Mouse (Mus musculus) stomach, postnatal 0 days (tissue): ENCODE data around the gene Kidins220. TPM values are rescaled to one million over a fixed set of nuclear protein-coding genes. Genes with fewer than 3 reads are reported as not detected.
A peak's percentile ranks its signal among the peaks of the same experiment; 100 is the strongest.

Source experiments
- ATAC-seq: fragments of 200-750 bp; cut with Nextera tagmentation; 2 replicates; pipeline ENCODE4 v1.8.0; 2017; ENCODE audit not compliant: low FRiP score, low TSS enrichment
- DNase-seq: peaks from one replicate; pipeline ENCODE4 v3.0.0-alpha.2; 2016; ENCODE audit warnings: low spot score
- H3K27ac ChIP-seq: fragments of 300-500 bp; sonication (generic); replicated peaks from 2 replicates; pipeline ENCODE4 v1.5.1; 2014; ENCODE audit warnings: mild to moderate bottlenecking, control low read depth
- H3K27me3 ChIP-seq: fragments of 300-500 bp; sonication (generic); 2 replicates; pipeline ENCODE4 v1.6.1; 2014; ENCODE audit warnings: low read length; ENCODE audit not compliant: control insufficient read depth, insufficient read depth
- H3K36me3 ChIP-seq: fragments of 300-500 bp; sonication (generic); 2 replicates; pipeline ENCODE4 v1.6.1; 2014; ENCODE audit warnings: low read length, mixed read lengths; ENCODE audit not compliant: control insufficient read depth, insufficient read depth
- H3K4me1 ChIP-seq: fragments of 300-500 bp; sonication (generic); replicated peaks from 2 replicates; pipeline ENCODE4 v1.6.1; 2014; ENCODE audit warnings: antibody characterized with exemption; ENCODE audit not compliant: control insufficient read depth, insufficient read depth
- H3K4me2 ChIP-seq: fragments of 300-500 bp; sonication (generic); replicated peaks from 2 replicates; pipeline ENCODE4 v1.6.1; 2014; ENCODE audit warnings: low read depth, mild to moderate bottlenecking, control low read depth, moderate library complexity
- H3K4me3 ChIP-seq: fragments of 300-500 bp; sonication (generic); 2 replicates; pipeline ENCODE4 v1.5.1; 2014; ENCODE audit warnings: low read depth, low read length, control low read depth
- H3K9ac ChIP-seq: fragments of 300-500 bp; sonication (generic); 2 replicates; pipeline ENCODE4 v1.6.1; 2014; ENCODE audit warnings: mild to moderate bottlenecking, low read length, control low read depth, mixed read lengths
- H3K9me3 ChIP-seq: fragments of 300-500 bp; sonication (generic); 2 replicates; pipeline ENCODE4 v1.6.1; 2016; ENCODE audit warnings: low read length; ENCODE audit not compliant: control insufficient read depth
- CTCF ChIP-seq: IDR thresholded peaks from 2 replicates; pipeline ENCODE4 v1.5.1; 2016; ENCODE audit warnings: antibody characterized with exemption, low read depth, mild to moderate bottlenecking, moderate library complexity
- EP300 ChIP-seq: optimal IDR thresholded peaks from 2 replicates; pipeline ENCODE3; 2016; ENCODE audit warnings: antibody characterized with exemption
- WGBS: fragments of 180-500 bp; shearing (Covaris S2); extraction: QIAGEN DNeasy Blood & Tissue Kit; methylation state at CpG from one replicate; pipeline ENCODE4 v1.1.7; 2014; 5-methylcytosine and 5-hydroxymethylcytosine counted together
- polyA plus RNA-seq: library from polyadenylated mRNA; unstranded; fragments of >200 nt; fragmentation: Nextera tagmentation; extraction: Ambion mirVana; gene quantifications from 2 replicates; pipeline ENCODE4 v1.2.1, GENCODE M21; 2015

The Kidins220 gene
- polyA plus RNA-seq, 1 experiment from 2014 or later, result 9.1 TPM

- TF ChIP-seq CTCF, result no peak
- no peak for TF ChIP-seq EP300
- H3K4me1 ChIP-seq, result no peaks in the 10 kb centered on the region
- no peak for ATAC-seq
Observed at GRCm38 (mm10) chr12:25054963-25055362, 80.2 kb downstream of the Kidins220 start.

GRCm38 (mm10) chr12:25059487-25060200 is 84.9 kb downstream of the Kidins220 start:
- H3K4me3 ChIP-seq, result no peak overlapping the region
- H3K9ac ChIP-seq, result no peak overlapping the region
- WGBS, result 66% methylated on average over 9 of the region's 9 CpGs
- H3K36me3 ChIP-seq, result peaks cover 10% of the 10 kb centered on the region
- peak; percentile 54; the same call in 1 of the 2 replicates for ATAC-seq
- no peak overlapping the region for H3K27ac ChIP-seq
- no peak for TF ChIP-seq CTCF
- no peak for TF ChIP-seq EP300
- DNase-seq, result peak; percentile 24
- no peak overlapping the region for H3K4me2 ChIP-seq
- H3K27me3 ChIP-seq, result no peaks in the 10 kb centered on the region
- H3K9me3 ChIP-seq, result no peaks in the 10 kb centered on the region
- no peaks in the 10 kb centered on the region for H3K4me1 ChIP-seq

More at GRCm38 (mm10) chr12:25054963-25055362, 80.2 kb downstream of the Kidins220 start:
- peaks cover 13% of the 10 kb centered on the region for H3K36me3 ChIP-seq
- H3K9ac ChIP-seq, result no peak overlapping the region
- no peaks in the 10 kb centered on the region for H3K9me3 ChIP-seq
- H3K27me3 ChIP-seq, result no peaks in the 10 kb centered on the region
- DNase-seq, result no peak
- WGBS, result 70% methylated on average over 4 of the region's 4 CpGs
- no peak overlapping the region for H3K4me3 ChIP-seq
- no peak overlapping the region for H3K27ac ChIP-seq
- no peak overlapping the region for H3K4me2 ChIP-seq

GRCm38 (mm10) chr12:25060901-25061300 is 86.2 kb downstream of the Kidins220 start:
- no peak overlapping the region for H3K4me2 ChIP-seq
- no peak for TF ChIP-seq CTCF
- TF ChIP-seq EP300, result no peak
- H3K9ac ChIP-seq, result no peak overlapping the region
- no peak overlapping the region for H3K4me3 ChIP-seq
- H3K27me3 ChIP-seq, result no peaks in the 10 kb centered on the region
- H3K9me3 ChIP-seq, result no peaks in the 10 kb centered on the region
- no peaks in the 10 kb centered on the region for H3K4me1 ChIP-seq
- peaks cover 10% of the 10 kb centered on the region for H3K36me3 ChIP-seq
- no peak overlapping the region for H3K27ac ChIP-seq
- ATAC-seq (no peak), DNase-seq (no peak)
- WGBS, result 89% methylated on average over 7 of the region's 7 CpGs

- Histone ChIP-seq H3K4me3 (no peak overlapping the region), H3K36me3 (peaks cover 6% of the 10 kb centered on the region; the same call in 1 of the 2 replicates), H3K27me3 (no peaks in the 10 kb centered on the region), H3K9me3 (no peaks in the 10 kb centered on the region), H3K27ac (no peak overlapping the region), H3K4me1 (no peaks in the 10 kb centered on the region), H3K9ac (no peak overlapping the region), H3K4me2 (no peak overlapping the region)
- WGBS, result 50% methylated on average over 6 of the region's 6 CpGs
- DNase-seq, result no peak
- no peak for ATAC-seq
- TF ChIP-seq CTCF (no peak), EP300 (no peak)
Observed at GRCm38 (mm10) chr12:25062264-25062663, 87.5 kb downstream of the Kidins220 start.

GRCm38 (mm10) chr12:25073374-25073773 is 98.6 kb downstream of the Kidins220 start:
- H3K4me3 ChIP-seq, result no peak overlapping the region
- DNase-seq (no peak), ATAC-seq (no peak)
- WGBS, result 86% methylated on average over 4 of the region's 4 CpGs
- TF ChIP-seq CTCF (no peak), EP300 (no peak)
- H3K9me3 ChIP-seq, result no peaks in the 10 kb centered on the region
- H3K4me1 ChIP-seq, result no peaks in the 10 kb centered on the region
- no peak overlapping the region for H3K9ac ChIP-seq
- H3K4me2 ChIP-seq, result no peak overlapping the region
- H3K27ac ChIP-seq, result no peak overlapping the region
- no peaks in the 10 kb centered on the region for H3K36me3 ChIP-seq
- no peaks in the 10 kb centered on the region for H3K27me3 ChIP-seq

- no peak overlapping the region for H3K4me2 ChIP-seq
- DNase-seq, result no peak
Observed at GRCm38 (mm10) chr12:25074344-25074743, 99.6 kb downstream of the Kidins220 start.

More at GRCm38 (mm10) chr12:25074344-25074743, 99.6 kb downstream of the Kidins220 start:
- H3K4me3 ChIP-seq, result no peak overlapping the region
- H3K27ac ChIP-seq, result no peak overlapping the region
- H3K4me1 ChIP-seq, result no peaks in the 10 kb centered on the region
- H3K9me3 ChIP-seq, result no peaks in the 10 kb centered on the region
- ATAC-seq, result no peak
- TF ChIP-seq EP300, result no peak
- TF ChIP-seq CTCF, result no peak
- H3K27me3 ChIP-seq, result no peaks in the 10 kb centered on the region
- no peaks in the 10 kb centered on the region for H3K36me3 ChIP-seq
- H3K9ac ChIP-seq, result no peak overlapping the region
- WGBS, result 79% methylated on average over 3 of the region's 3 CpGs
